Mouse (Mus musculus) testis, postnatal 10 days (tissue): Measurements from ENCODE around the gene Nrarp.

Source experiments
- DNase-seq: peaks from one replicate; pipeline ENCODE4 v3.0.0; 2021; ENCODE audit warnings: low spot score

Gene Nrarp

GRCm38 (mm10) chr2:25174866-25175689 is 5.5 kb upstream of the Nrarp start:
- peak; percentile 35 for DNase-seq

GRCm38 (mm10) chr2:25175690-25176078 is 4.9 kb upstream of the Nrarp start:
- no peak for DNase-seq

GRCm38 (mm10) chr2:25176573-25176972 is 4.0 kb upstream of the Nrarp start:
- DNase-seq, result no peak

- DNase-seq, result peak; percentile 37
These were observed 3.5 kb upstream of the Nrarp start for GRCm38 (mm10) chr2:25177076-25177475.

GRCm38 (mm10) chr2:25177685-25178084 is 2.9 kb upstream of the Nrarp start:
- peak; percentile 73 for DNase-seq

- peak; percentile 39 for DNase-seq
These were observed 2.1 kb upstream of the Nrarp start for GRCm38 (mm10) chr2:25178285-25178972.

GRCm38 (mm10) chr2:25179566-25180217 is 866 bp upstream of the Nrarp start:
- DNase-seq, result no peak

GRCm38 (mm10) chr2:25180973-25181890 is 674 bp downstream of the Nrarp start:
- DNase-seq, result peak; percentile 71

GRCm38 (mm10) chr2:25181891-25182397 is 1.4 kb downstream of the Nrarp start:
- DNase-seq, result peak; percentile 68

GRCm38 (mm10) chr2:25182664-25183063 is 2.1 kb downstream of the Nrarp start:
- no peak for DNase-seq

GRCm38 (mm10) chr2:25183336-25183735 is 2.8 kb downstream of the Nrarp start:
- DNase-seq, result no peak

- DNase-seq, result no peak
These were observed 3.9 kb downstream of the Nrarp start for GRCm38 (mm10) chr2:25184496-25184895.

GRCm38 (mm10) chr2:25185625-25186574 is 5.3 kb downstream of the Nrarp start:
- peak; percentile 78 for DNase-seq

- no peak for DNase-seq
These were observed 6.0 kb downstream of the Nrarp start for GRCm38 (mm10) chr2:25186575-25186930.

GRCm38 (mm10) chr2:25187841-25188240 is 7.3 kb downstream of the Nrarp start:
- DNase-seq, result no peak

GRCm38 (mm10) chr2:25193330-25193770 is 12.8 kb downstream of the Nrarp start:
- DNase-seq, result peak; percentile 83

- DNase-seq, result no peak
These were observed 13.4 kb downstream of the Nrarp start for GRCm38 (mm10) chr2:25194006-25194405.

GRCm38 (mm10) chr2:25194486-25195171 is 14.1 kb downstream of the Nrarp start:
- DNase-seq, result no peak

- peak; percentile 65 for DNase-seq
These were observed 14.9 kb downstream of the Nrarp start for GRCm38 (mm10) chr2:25195211-25196156.
